24 mouse cellular contexts compared by ENCODE assay signal in genomic region chr15:89496131-89496530, GRCm38 (mm10). TPM values are rescaled to one million over a fixed set of nuclear protein-coding genes. Genes with fewer than 3 reads are reported as not detected.
DNase-seq lines count a peak whose midpoint lies in the region; ATAC-seq and TF ChIP-seq lines count a peak whose summit lies in the region.
"Had no signal": no experiment of that assay in that cellular context is flagged by ENCODE, and none has a peak within 500 bp of the region (broad histone marks: within the 10 kb centered on the region; RNA-seq: fewer than 3 reads in every experiment).

No protein-coding gene starts in this region.

- H3K9me3 ChIP-seq in kidney, postnatal 0 days (replicated peaks; ENCODE audit: low read length), result no peaks in the 10 kb centered on the region
- H3K9me3 ChIP-seq in neural tube, embryonic 13.5 days, result no peaks in the 10 kb centered on the region
- H3K9me3 ChIP-seq: embryonic facial prominence, embryonic 15.5 days; hindbrain, embryonic 15.5 days had no signal

- 0 out of 2 replicates have a peak overlapping the region, but pooled peaks have one; percentile 57 for H3K27ac ChIP-seq in kidney, postnatal 0 days
- no peak overlapping the region for H3K27ac ChIP-seq in kidney, adult 2 months (ENCODE audit: insufficient read depth, low read depth, low read length)
- no peak overlapping the region for H3K27ac ChIP-seq in neural tube, embryonic 13.5 days (replicated peaks)
- H3K27ac ChIP-seq: embryonic facial prominence, embryonic 15.5 days; forebrain, embryonic 10.5 days; hindbrain, embryonic 15.5 days had no signal

- DNase-seq in cerebellum, postnatal 10 days, result peak; percentile 60 to 61
- DNase-seq in cerebellum, postnatal 4 days (ENCODE audit: low spot score in 2 of 2), result no peak
- no peak for DNase-seq in kidney, postnatal 0 days (ENCODE audit: low spot score)
- DNase-seq in kidney, adult 2 months, result no peak
- DNase-seq in neural tube, embryonic 10.5 days (ENCODE audit: extremely low spot score, low spot score), result no peak
- no peak for DNase-seq in ovary, postnatal 36 days (ENCODE audit: low spot score)
- DNase-seq: adrenal gland, postnatal 14 days; cerebellum, adult 9-10 months; kidney, adult 18-20 months; kidney, postnatal 36 days; liver; lung, adult 18-20 months; lung, postnatal 4 days; retina, postnatal 1 day; right cerebral cortex, postnatal 4 days; thymus, postnatal 14 days had no signal

- ATAC-seq in kidney, postnatal 0 days (replicated peaks; ENCODE audit: low FRiP score, low read depth), result no peak
- ATAC-seq in neural tube, embryonic 13.5 days (ENCODE audit: low read depth), result no peak
- ATAC-seq in megakaryocyte-erythroid progenitor cell, adult 5-6 weeks (replicated peaks; ENCODE audit: low FRiP score, low TSS enrichment, poor library complexity, severe bottlenecking), result no peak
- ATAC-seq: CD4-positive, CD25-positive, alpha-beta regulatory T cell, adult 4 months had no signal

- no peak overlapping the region for H3K4me3 ChIP-seq in kidney, postnatal 0 days (replicated peaks; ENCODE audit: low read depth, low read length)
- H3K4me3 ChIP-seq in kidney, adult 2 months (ENCODE audit: insufficient read depth, low read depth, low read length), result no peak overlapping the region
- H3K4me3 ChIP-seq in neural tube, embryonic 13.5 days, result no peak overlapping the region
- H3K4me3 ChIP-seq: embryonic facial prominence, embryonic 15.5 days; forebrain, embryonic 10.5 days; hindbrain, embryonic 15.5 days had no signal

- no peaks in the 10 kb centered on the region for H3K36me3 ChIP-seq in kidney, postnatal 0 days (ENCODE audit: insufficient read depth, low read length)
- H3K36me3 ChIP-seq in kidney, adult 2 months (ENCODE audit: control insufficient read depth, insufficient read depth, low read length), result no peaks in the 10 kb centered on the region
- H3K36me3 ChIP-seq in neural tube, embryonic 13.5 days, result no peaks in the 10 kb centered on the region
- H3K36me3 ChIP-seq: embryonic facial prominence, embryonic 15.5 days; forebrain, embryonic 10.5 days; hindbrain, embryonic 15.5 days had no signal

- no peak for TF ChIP-seq CTCF in kidney, postnatal 0 days (IDR thresholded peaks at IDR 0.05; ENCODE audit: low read depth)
- no peak for TF ChIP-seq CTCF in kidney, adult 2 months (conservative IDR thresholded peaks at IDR 0.05; ENCODE audit: insufficient read depth, insufficient read length, low read depth, low read length)

- H3K9ac ChIP-seq in kidney, postnatal 0 days (ENCODE audit: low read depth, low read length), result no peak overlapping the region
- H3K9ac ChIP-seq in neural tube, embryonic 13.5 days, result peak overlapping the region; percentile 26; the same call in 1 of the 2 replicates
- H3K9ac ChIP-seq: embryonic facial prominence, embryonic 15.5 days; hindbrain, embryonic 15.5 days had no signal

- 69% methylated on average over 4 of the region's 4 CpGs for WGBS in kidney, postnatal 0 days
- 69% methylated on average over 4 of the region's 4 CpGs for WGBS in kidney, adult 2 months
- WGBS in neural tube, embryonic 13.5 days, result 10% methylated on average over 4 of the region's 4 CpGs

- no peak overlapping the region for H3K4me2 ChIP-seq in kidney, postnatal 0 days (ENCODE audit: low read length)
- H3K4me2 ChIP-seq in neural tube, embryonic 13.5 days, result no peak overlapping the region
- H3K4me2 ChIP-seq: embryonic facial prominence, embryonic 15.5 days; heart, embryonic 11.5 days; hindbrain, embryonic 15.5 days had no signal

- no peak for TF ChIP-seq POLR2A in kidney, adult 2 months (IDR thresholded peaks at IDR 0.05; ENCODE audit: low read depth, low read length)

- peaks cover 6% of the 10 kb centered on the region; the same call in 1 of the 2 replicates for H3K27me3 ChIP-seq in kidney, postnatal 0 days (ENCODE audit: insufficient read depth, low read length)
- H3K27me3 ChIP-seq in kidney, adult 2 months (replicated peaks; ENCODE audit: control insufficient read depth, insufficient read depth, low read length), result no peaks in the 10 kb centered on the region; the same call in none of the 2 replicates
- H3K27me3 ChIP-seq in neural tube, embryonic 13.5 days, result peaks cover 22% of the 10 kb centered on the region

- no peaks in the 10 kb centered on the region; the same call in 1 of the 2 replicates for H3K4me1 ChIP-seq in kidney, postnatal 0 days (replicated peaks; ENCODE audit: insufficient read depth, low read length)
- H3K4me1 ChIP-seq in kidney, adult 2 months (ENCODE audit: control insufficient read depth, insufficient read depth, low read length), result no peaks in the 10 kb centered on the region
- peaks cover 37% of the 10 kb centered on the region for H3K4me1 ChIP-seq in neural tube, embryonic 13.5 days (replicated peaks)

RNA-seq across cellular contexts. Expression of gene Shank3, which starts 3.3 kb away (rescaled TPM):
- 1.0 and 1.2 TPM in 2 replicates for polyA plus RNA-seq in kidney, postnatal 0 days (2015; fragmentation: Nextera tagmentation; extraction: Ambion mirVana)
- polyA plus RNA-seq in kidney, adult 2 months (2012; rRNA removed), result 18.0 and 19.5 TPM in 2 replicates
- 6.5 and 8.0 TPM in 2 replicates for polyA plus RNA-seq in neural tube, embryonic 13.5 days (2015; fragmentation: Nextera tagmentation; extraction: Ambion mirVana)
- total RNA-seq in megakaryocyte-erythroid progenitor cell, adult 5-6 weeks (2014; fragmentation: Nextera tagmentation), result 77.1 and 87.3 TPM in 2 replicates
- 11.8 and 48.9 TPM in 2 replicates for total RNA-seq in megakaryocyte-erythroid progenitor cell, adult 5-6 weeks (2017)
- total RNA-seq: neutrophil, adult 5-6 weeks had no signal
- polyA plus RNA-seq: CD4-positive, CD25-positive, alpha-beta regulatory T cell, adult 4 months had no signal

RNA-seq across cellular contexts. Expression of gene Arsa, which starts 18.9 kb away (rescaled TPM):
- polyA plus RNA-seq in kidney, postnatal 0 days (2015; fragmentation: Nextera tagmentation; extraction: Ambion mirVana), result 13.0 and 13.9 TPM in 2 replicates
- 26.0 and 30.0 TPM in 2 replicates for polyA plus RNA-seq in kidney, adult 2 months (2012; rRNA removed)
- polyA plus RNA-seq in neural tube, embryonic 13.5 days (2015; fragmentation: Nextera tagmentation; extraction: Ambion mirVana), result 18.4 and 19.1 TPM in 2 replicates
- total RNA-seq in megakaryocyte-erythroid progenitor cell, adult 5-6 weeks (2014; fragmentation: Nextera tagmentation), result 10.7 and 18.3 TPM in 2 replicates
- total RNA-seq in megakaryocyte-erythroid progenitor cell, adult 5-6 weeks (2017), result 7.1 and 17.4 TPM in 2 replicates

RNA-seq across cellular contexts. Expression of gene Mapk8ip2, which starts 42.4 kb away (rescaled TPM):
- 0.34 and 0.55 TPM in 2 replicates for polyA plus RNA-seq in kidney, postnatal 0 days (2015; fragmentation: Nextera tagmentation; extraction: Ambion mirVana)
- 0.29 and 0.59 TPM in 2 replicates for polyA plus RNA-seq in kidney, adult 2 months (2012; rRNA removed)
- 77.3 and 78.0 TPM in 2 replicates for polyA plus RNA-seq in neural tube, embryonic 13.5 days (2015; fragmentation: Nextera tagmentation; extraction: Ambion mirVana)
- not detected in 2 replicates for total RNA-seq in megakaryocyte-erythroid progenitor cell, adult 5-6 weeks (2014; fragmentation: Nextera tagmentation)
- total RNA-seq in megakaryocyte-erythroid progenitor cell, adult 5-6 weeks (2017), result not detected in 2 replicates
- total RNA-seq: neutrophil, adult 5-6 weeks had no signal

Comparison
In these comparisons a context has a peak if more than half of its experiments do, and no peak if none do; other contexts are left out.
1. DNase-seq: peak in cerebellum, postnatal 10 days (2 of 2); none in cerebellum, postnatal 4 days (0 of 2), kidney, postnatal 0 days (single experiment), kidney, adult 2 months (single experiment), neural tube, embryonic 10.5 days (single experiment) and ovary, postnatal 36 days (single experiment).
2. RNA of gene Mapk8ip2, which starts 42.4 kb away (polyA plus RNA-seq): 77.3 to 78.0 TPM in neural tube, embryonic 13.5 days; 0.29 to 0.59 TPM in kidney, adult 2 months and 0.34 to 0.55 TPM in kidney, postnatal 0 days; every median in the first group is over 10 times any median in the second.